Mouse (Mus musculus) erythroblast, embryonic 14.5 days (primary cell): ENCODE data around the gene Glg1.

Source experiments
- GATA1 ChIP-seq: IDR thresholded peaks from 2 replicates; pipeline ENCODE4 v1.6.1; 2012; ENCODE audit warnings: low read length, inconsistent platforms, mixed read lengths
- TAL1 ChIP-seq: IDR thresholded peaks from 3 replicates; pipeline ENCODE4 v1.6.1; 2012; ENCODE audit warnings: low read length, inconsistent platforms, mixed read lengths

- TF ChIP-seq GATA1 = no peak
- TF ChIP-seq TAL1 = no peak
These were observed 103.1 kb downstream of the Glg1 start for GRCm38 (mm10) chr8:111155721-111156436.
